Mouse (Mus musculus) kidney, embryonic 14.5 days (tissue): ENCODE measurements around the gene Mrps12. TPM values are rescaled to one million over a fixed set of nuclear protein-coding genes. Genes with fewer than 3 reads are reported as not detected.

Experiments used
- ATAC-seq: fragments of 200-750 bp; cut with Nextera tagmentation; 2 replicates; pipeline ENCODE4 v1.8.0; 2017; ENCODE audit warnings: moderate number of reproducible peaks, mild to moderate bottlenecking, moderate TSS enrichment, moderate library complexity; ENCODE audit not compliant: low FRiP score, low TSS enrichment
- H3K27ac ChIP-seq: fragments of 300-500 bp; sonication (generic); 2 replicates; pipeline ENCODE4 v1.5.1; 2014; ENCODE audit warnings: low read depth, mild to moderate bottlenecking, low read length, moderate library complexity, mixed read lengths
- H3K27me3 ChIP-seq: fragments of 300-500 bp; sonication (generic); 2 replicates; pipeline ENCODE4 v1.6.1; 2014; ENCODE audit warnings: mild to moderate bottlenecking, low read length; ENCODE audit not compliant: control insufficient read depth, insufficient read depth
- H3K36me3 ChIP-seq: fragments of 300-500 bp; sonication (generic); 2 replicates; pipeline ENCODE4 v1.6.1; 2014; ENCODE audit warnings: low read length, mixed read lengths; ENCODE audit not compliant: control insufficient read depth, insufficient read depth
- H3K4me1 ChIP-seq: fragments of 300-500 bp; sonication (generic); 2 replicates; pipeline ENCODE4 v1.6.1; 2014; ENCODE audit warnings: low read length, mixed read lengths; ENCODE audit not compliant: control insufficient read depth, insufficient read depth
- H3K4me2 ChIP-seq: fragments of 300-500 bp; sonication (generic); replicated peaks from 2 replicates; pipeline ENCODE4 v1.6.1; 2014; ENCODE audit warnings: low read depth, mild to moderate bottlenecking, low read length
- H3K4me3 ChIP-seq: fragments of 300-500 bp; sonication (generic); 2 replicates; pipeline ENCODE4 v1.5.1; 2014; ENCODE audit warnings: mild to moderate bottlenecking, low read length
- H3K9ac ChIP-seq: fragments of 300-500 bp; sonication (generic); 2 replicates; pipeline ENCODE4 v1.6.1; 2014; ENCODE audit warnings: low read depth, mild to moderate bottlenecking, low read length, moderate library complexity
- H3K9me3 ChIP-seq: fragments of 300-500 bp; sonication (generic); 2 replicates; pipeline ENCODE4 v1.6.1; 2016; ENCODE audit warnings: low read length; ENCODE audit not compliant: control insufficient read depth
- WGBS: fragments of 180-500 bp; shearing (Covaris S2); extraction: QIAGEN DNeasy Blood & Tissue Kit; methylation state at CpG from one replicate; pipeline ENCODE4 v1.1.7; 2014; 5-methylcytosine and 5-hydroxymethylcytosine counted together
- polyA plus RNA-seq: library from polyadenylated mRNA; unstranded; fragments of >200 nt; fragmentation: Nextera tagmentation; extraction: Ambion mirVana; gene quantifications from 2 replicates; pipeline ENCODE4 v1.2.1, GENCODE M21; 2014

Mrps12 gene
- polyA plus RNA-seq, 1 experiment from 2014 or later, result 157 TPM

DNA sequence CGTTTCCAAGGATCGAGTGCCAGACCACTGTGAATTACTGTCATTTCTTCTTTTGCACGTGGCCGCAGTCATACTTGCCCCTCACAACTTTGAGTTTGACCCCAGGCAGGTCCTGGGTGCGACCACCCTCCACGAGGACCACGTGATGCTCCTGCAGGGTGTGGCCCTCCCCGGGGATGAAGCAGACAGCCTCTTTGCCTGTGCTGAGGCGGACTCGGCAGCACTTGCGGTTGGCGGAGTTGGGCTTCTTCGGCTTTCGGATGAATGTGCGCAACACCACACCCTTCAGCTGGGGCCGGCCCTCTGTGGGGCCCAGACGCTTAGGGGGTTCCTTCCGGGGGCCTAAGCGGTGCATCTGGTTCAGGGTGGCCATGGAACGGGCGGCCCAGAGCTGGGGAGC lies 1.8 kb downstream of the Mrps12 start:
- H3K9me3 ChIP-seq, result no peaks in the 10 kb centered on the region
- peaks cover 10% of the 10 kb centered on the region for H3K4me1 ChIP-seq
- 95% methylated on average over 21 of the region's 21 CpGs for WGBS
- no peak overlapping the region for H3K9ac ChIP-seq
- peaks cover 45% of the 10 kb centered on the region for H3K36me3 ChIP-seq
- no peaks in the 10 kb centered on the region for H3K27me3 ChIP-seq
- H3K4me2 ChIP-seq, result no peak overlapping the region
- no peak overlapping the region for H3K27ac ChIP-seq
- H3K4me3 ChIP-seq, result no peak overlapping the region
- ATAC-seq, result no peak

DNA sequence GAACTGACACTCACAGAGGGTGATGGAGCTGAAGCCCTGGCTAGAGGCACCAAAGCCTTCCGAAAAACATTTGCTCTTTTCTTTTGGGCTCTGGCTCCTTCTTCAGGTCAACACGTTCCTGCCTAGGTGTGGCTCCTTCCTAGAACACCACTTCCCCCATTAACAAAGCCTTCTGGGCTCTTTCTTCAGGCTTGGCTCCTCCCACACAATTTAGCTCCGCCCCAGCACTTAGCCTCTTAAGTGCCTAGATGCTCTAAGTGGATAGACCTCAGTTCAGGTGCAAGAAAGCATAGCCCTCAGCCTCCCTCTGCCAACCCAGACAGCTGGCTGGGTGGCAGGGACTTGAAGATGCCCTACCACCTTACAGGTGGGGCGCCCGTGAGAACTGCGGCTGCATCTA lies 5.9 kb downstream of the Mrps12 start:
- ATAC-seq, result no peak
- Histone ChIP-seq H3K4me3 (no peak overlapping the region), H3K9me3 (peaks cover 5% of the 10 kb centered on the region; the same call in 1 of the 2 replicates), H3K4me2 (no peak overlapping the region), H3K27me3 (no peaks in the 10 kb centered on the region), H3K36me3 (peaks cover 36% of the 10 kb centered on the region), H3K9ac (no peak overlapping the region), H3K4me1 (peaks cover 5% of the 10 kb centered on the region), H3K27ac (no peak overlapping the region)
- 82% methylated on average over 6 of the region's 6 CpGs for WGBS

DNA sequence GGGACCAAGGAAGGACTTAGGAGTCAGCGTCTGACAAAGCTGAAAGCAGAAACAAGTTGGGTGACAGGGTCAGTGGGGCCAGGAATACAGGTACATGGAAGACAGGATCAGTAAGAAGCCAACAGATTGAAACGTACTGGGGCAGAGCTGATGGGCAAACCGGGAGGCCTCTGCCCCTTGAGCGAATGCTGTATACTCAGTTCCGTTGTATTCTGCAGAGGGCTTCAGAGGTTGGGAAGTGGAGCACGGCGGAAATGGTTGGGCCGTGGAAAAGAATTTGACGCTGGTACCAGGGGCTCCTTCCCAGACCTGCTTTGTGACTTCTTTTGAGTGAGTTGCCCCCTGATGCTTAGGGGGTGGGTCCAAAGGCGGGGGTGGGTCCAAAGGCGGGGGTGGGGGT lies 8.4 kb downstream of the Mrps12 start:
- no peak overlapping the region for H3K27ac ChIP-seq
- peak overlapping the region; percentile 77 for H3K4me2 ChIP-seq
- H3K9ac ChIP-seq, result no peak overlapping the region
- whole genome bisulfite sequencing, result 11% methylated on average over 11 of the region's 11 CpGs
- peaks cover 5% of the 10 kb centered on the region; the same call in 1 of the 2 replicates for H3K9me3 ChIP-seq
- H3K4me3 ChIP-seq, result peak overlapping the region; percentile 41
- H3K36me3 ChIP-seq, result peaks cover 16% of the 10 kb centered on the region
- ATAC-seq, result peak; percentile 16; the same call in 1 of the 2 replicates
- peaks cover 4% of the 10 kb centered on the region; the same call in 1 of the 2 replicates for H3K4me1 ChIP-seq
- no peaks in the 10 kb centered on the region for H3K27me3 ChIP-seq

DNA sequence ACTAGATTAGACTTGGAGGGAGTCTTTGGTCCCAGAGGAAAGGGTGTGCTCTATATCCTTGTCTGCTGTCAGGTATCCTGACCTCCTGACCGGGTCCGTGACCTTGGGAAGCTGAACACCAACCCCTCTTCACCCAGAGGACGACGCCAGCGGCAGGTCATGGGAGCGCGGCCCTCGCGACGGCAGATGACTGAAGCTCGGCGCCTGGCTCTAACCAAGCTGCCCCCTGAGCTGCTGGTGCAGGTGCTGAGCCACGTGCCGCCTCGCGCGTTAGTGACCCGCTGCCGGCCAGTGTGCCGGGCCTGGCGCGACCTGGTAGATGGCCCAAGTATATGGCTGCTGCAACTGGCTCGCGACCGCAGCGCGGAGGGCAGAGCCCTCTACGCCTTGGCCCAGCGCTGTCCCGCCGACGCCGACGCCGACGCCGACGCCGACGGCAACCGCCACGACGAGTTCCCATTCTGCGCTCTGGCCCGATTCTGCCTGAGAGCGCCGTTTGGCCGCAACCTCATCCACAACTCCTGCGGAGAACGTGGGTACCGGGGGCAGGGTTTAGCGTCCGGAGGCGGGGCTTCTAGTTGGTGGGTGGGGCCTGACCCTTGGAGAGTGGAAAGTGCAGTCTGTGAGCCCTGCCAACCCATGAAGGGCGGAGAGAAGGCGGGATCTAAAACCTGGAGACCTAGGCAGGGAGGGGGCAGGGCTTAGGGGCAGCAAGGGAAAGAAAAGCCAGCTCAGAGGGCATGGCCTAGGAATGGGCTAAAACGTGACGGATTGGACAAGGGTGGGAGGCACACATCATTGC lies 9.1 kb downstream of the Mrps12 start:
- WGBS, result 2% methylated on average over 58 of the region's 58 CpGs
- Histone ChIP-seq H3K36me3 (peaks cover 13% of the 10 kb centered on the region), H3K27ac (no peak overlapping the region), H3K9me3 (peaks cover 5% of the 10 kb centered on the region; the same call in 1 of the 2 replicates), H3K4me3 (peak overlapping the region; percentile 41), H3K27me3 (no peaks in the 10 kb centered on the region), H3K4me1 (peaks cover 4% of the 10 kb centered on the region; the same call in 1 of the 2 replicates), H3K9ac (peak overlapping the region; percentile 25; the same call in 1 of the 2 replicates), H3K4me2 (peak overlapping the region; percentile 77)
- peak; percentile 89 for ATAC-seq

DNA sequence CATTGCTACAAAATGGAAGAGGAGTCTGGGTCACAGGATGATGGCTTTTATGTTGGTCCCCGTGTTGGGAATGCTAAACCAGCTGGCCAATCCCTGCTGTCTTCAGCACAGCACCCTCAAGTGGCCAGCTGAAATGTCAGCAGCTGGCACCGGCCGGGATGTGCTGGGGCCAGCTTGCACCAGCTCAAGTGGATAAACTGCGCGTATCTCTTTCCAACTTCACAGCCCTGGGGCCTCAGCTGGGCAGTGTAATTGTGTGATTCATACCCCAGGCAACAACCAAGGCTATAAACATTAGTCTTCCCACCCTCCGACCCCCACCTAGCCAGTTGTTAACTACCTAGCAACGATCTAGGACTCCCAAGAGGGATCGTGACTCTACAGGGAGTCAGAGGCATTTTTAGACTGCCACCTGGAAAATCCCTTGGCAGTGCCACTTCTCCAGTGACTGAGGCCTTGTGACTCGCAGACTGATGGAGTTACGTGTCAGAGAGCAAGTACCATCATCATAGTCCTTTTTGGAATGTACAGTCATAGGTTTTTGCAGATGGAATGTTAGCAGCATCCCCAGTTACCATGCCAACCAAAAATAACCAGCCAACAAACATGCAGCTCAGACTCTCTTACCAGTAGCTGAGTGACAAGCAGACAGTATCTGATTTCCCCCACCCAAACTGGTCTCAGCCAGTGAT lies 13.8 kb downstream of the Mrps12 start:
- Histone ChIP-seq H3K9me3 (peaks cover 7% of the 10 kb centered on the region; the same call in 1 of the 2 replicates), H3K36me3 (no peaks in the 10 kb centered on the region), H3K27ac (no peak overlapping the region), H3K4me2 (no peak overlapping the region), H3K27me3 (no peaks in the 10 kb centered on the region), H3K4me1 (peaks cover under 1% of the 10 kb centered on the region; the same call in 1 of the 2 replicates), H3K9ac (no peak overlapping the region), H3K4me3 (no peak overlapping the region)
- 44% methylated on average over 10 of the region's 10 CpGs for WGBS
- no peak for ATAC-seq

DNA sequence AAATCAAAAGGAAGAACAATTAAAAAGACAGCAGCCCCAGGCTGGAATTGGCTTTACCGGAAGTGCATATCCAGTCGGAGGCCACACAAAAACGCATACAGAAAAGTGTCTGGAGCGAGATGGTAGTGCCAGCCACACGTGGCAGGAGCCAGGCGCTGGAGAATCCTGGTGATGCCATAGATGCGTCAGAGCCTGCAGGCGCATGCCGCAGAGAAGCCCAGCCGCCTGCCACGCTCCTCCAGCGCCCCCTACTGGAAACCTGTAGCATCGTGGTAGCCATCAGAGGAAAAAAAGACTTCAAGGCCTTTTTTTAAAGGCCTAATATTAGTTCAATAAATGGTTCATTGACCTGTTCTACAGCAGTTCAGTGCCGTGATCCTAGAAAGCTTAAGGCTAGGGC lies 15.0 kb downstream of the Mrps12 start:
- WGBS, result 8% methylated on average over 14 of the region's 14 CpGs
- no peaks in the 10 kb centered on the region for H3K4me1 ChIP-seq
- no peak for ATAC-seq
- H3K36me3 ChIP-seq, result no peaks in the 10 kb centered on the region
- H3K9me3 ChIP-seq, result peaks cover 7% of the 10 kb centered on the region; the same call in 1 of the 2 replicates
- no peaks in the 10 kb centered on the region for H3K27me3 ChIP-seq
- H3K27ac ChIP-seq, result no peak overlapping the region
- H3K4me2 ChIP-seq, result peak overlapping the region; percentile 24; the same call in 1 of the 2 replicates
- no peak overlapping the region for H3K9ac ChIP-seq
- H3K4me3 ChIP-seq, result no peak overlapping the region; the same call in 1 of the 2 replicates

DNA sequence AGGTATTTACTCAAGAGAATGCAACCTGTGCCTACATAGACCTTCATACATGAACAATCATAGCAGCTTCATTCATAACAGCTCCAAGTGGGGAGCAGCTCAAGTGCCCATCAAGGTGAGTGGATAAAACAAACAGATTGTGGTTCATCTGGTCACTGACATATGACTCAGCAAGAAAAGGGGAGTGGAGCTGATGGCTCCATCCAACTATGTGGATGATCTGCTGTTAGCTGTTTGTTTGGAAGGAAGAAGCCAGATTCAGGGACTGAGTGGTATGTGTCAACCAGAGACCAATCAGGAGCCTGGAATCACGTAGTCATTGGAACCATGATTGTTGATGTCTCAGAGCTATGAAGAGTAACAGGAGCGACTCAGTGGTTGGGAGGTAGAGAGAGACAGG lies 17.0 kb downstream of the Mrps12 start:
- H3K36me3 ChIP-seq, result no peaks in the 10 kb centered on the region
- H3K9ac ChIP-seq, result no peak overlapping the region
- no peak overlapping the region for H3K4me2 ChIP-seq
- H3K27me3 ChIP-seq, result no peaks in the 10 kb centered on the region
- no peak overlapping the region for H3K27ac ChIP-seq
- 0 out of 2 replicates have a peak, but pooled peaks cover 2% of the 10 kb centered on the region for H3K9me3 ChIP-seq
- WGBS, result 91% methylated on average over 2 of the region's 2 CpGs
- no peaks in the 10 kb centered on the region for H3K4me1 ChIP-seq
- no peak overlapping the region for H3K4me3 ChIP-seq
- no peak for ATAC-seq

DNA sequence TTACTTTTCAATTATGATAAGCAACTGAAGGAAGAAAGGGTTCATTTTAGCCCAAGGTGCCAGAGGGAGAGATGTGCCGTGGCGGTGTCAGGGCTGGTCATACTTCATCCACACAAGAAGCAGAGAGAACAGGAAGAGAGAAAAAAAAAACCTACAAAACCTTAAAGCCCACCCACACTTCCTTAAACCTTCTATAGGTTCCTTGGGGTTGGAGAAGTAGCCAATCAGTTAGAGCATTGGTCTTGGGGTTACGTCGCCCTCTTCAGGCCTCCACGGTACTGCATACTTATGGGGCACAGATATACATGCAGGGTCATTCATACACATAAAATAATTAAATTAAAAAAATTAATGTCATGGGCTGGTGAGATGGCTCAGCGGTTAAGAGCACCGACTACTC lies 19.5 kb downstream of the Mrps12 start:
- 0 out of 2 replicates have a peak, but pooled peaks cover 2% of the 10 kb centered on the region for H3K9me3 ChIP-seq
- no peaks in the 10 kb centered on the region for H3K36me3 ChIP-seq
- H3K27me3 ChIP-seq, result no peaks in the 10 kb centered on the region
- no peak overlapping the region for H3K4me3 ChIP-seq
- ATAC-seq, result no peak
- no peak overlapping the region for H3K4me2 ChIP-seq
- H3K27ac ChIP-seq, result no peak overlapping the region
- no peaks in the 10 kb centered on the region for H3K4me1 ChIP-seq
- 93% methylated on average over 7 of the region's 7 CpGs for WGBS
- H3K9ac ChIP-seq, result no peak overlapping the region
